25 mouse cellular contexts compared by ENCODE assay signal in the genomic region with DNA sequence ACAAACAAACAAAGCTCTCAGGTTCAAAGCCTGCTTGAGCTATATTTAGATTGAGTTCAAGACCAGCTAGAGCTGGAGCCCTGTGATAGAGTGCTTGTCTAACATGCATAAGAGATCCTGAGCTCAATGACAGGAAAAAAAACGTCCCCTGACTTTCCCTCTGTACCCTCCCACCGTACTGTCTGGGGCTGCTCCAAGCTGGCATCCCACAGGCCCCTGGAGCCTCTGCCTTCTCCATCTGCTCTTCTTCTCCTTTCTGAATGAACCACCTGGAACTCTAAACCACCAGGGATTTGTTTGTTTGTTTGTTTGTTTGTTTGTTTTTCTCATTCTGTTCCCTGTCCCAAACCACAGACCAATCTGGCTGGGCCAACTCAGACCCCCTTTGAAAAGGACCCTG. TPM values are rescaled to one million over a fixed set of nuclear protein-coding genes. Genes with fewer than 3 reads are reported as not detected.
"Had no signal": no experiment of that assay in that cellular context is flagged by ENCODE, and none has a peak within 500 bp of the region (broad histone marks: within the 10 kb centered on the region; RNA-seq: fewer than 3 reads in every experiment).

No protein-coding gene starts in this region.

- H3K9me3 ChIP-seq: embryonic facial prominence, embryonic 10.5 days; embryonic facial prominence, embryonic 12.5 days; embryonic facial prominence, embryonic 13.5 days; embryonic facial prominence, embryonic 15.5 days; forebrain, embryonic 10.5 days; forebrain, embryonic 12.5 days; forebrain, embryonic 13.5 days; forebrain, embryonic 15.5 days had no signal

- H3K27me3 ChIP-seq: embryonic facial prominence, embryonic 12.5 days; embryonic facial prominence, embryonic 13.5 days; embryonic facial prominence, embryonic 15.5 days; forebrain, embryonic 13.5 days; forebrain, embryonic 15.5 days had no signal

- DNase-seq: cerebellum, adult 8-10 months; cerebellum, adult 9-10 months; cerebellum, adult 9-11 months; cerebellum, postnatal 36 days; embryo, embryonic 11 days; forebrain, postnatal 0 days; gastrocnemius, adult 2 months; gastrocnemius, postnatal 10 days; gastrocnemius, postnatal 14 days; gastrocnemius, postnatal 25 days; gastrocnemius, postnatal 36 days; heart, adult 11 months; heart, adult 18-20 months; heart, adult 2 months had no signal

- H3K4me3 ChIP-seq: embryonic facial prominence, embryonic 10.5 days; embryonic facial prominence, embryonic 12.5 days; embryonic facial prominence, embryonic 13.5 days; embryonic facial prominence, embryonic 15.5 days; erythroblast, embryonic 14.5 days; forebrain, embryonic 10.5 days; forebrain, embryonic 12.5 days; forebrain, embryonic 13.5 days; forebrain, embryonic 15.5 days; gastrocnemius, adult 2 months; heart, adult 2 months had no signal

- H3K27ac ChIP-seq: embryonic facial prominence, embryonic 10.5 days; embryonic facial prominence, embryonic 12.5 days; embryonic facial prominence, embryonic 13.5 days; embryonic facial prominence, embryonic 15.5 days; forebrain, embryonic 10.5 days; forebrain, embryonic 12.5 days; forebrain, embryonic 13.5 days; forebrain, embryonic 15.5 days; gastrocnemius, adult 2 months; heart, adult 2 months had no signal

- H3K36me3 ChIP-seq: embryonic facial prominence, embryonic 10.5 days; embryonic facial prominence, embryonic 12.5 days; embryonic facial prominence, embryonic 13.5 days; embryonic facial prominence, embryonic 15.5 days; forebrain, embryonic 10.5 days; forebrain, embryonic 12.5 days; forebrain, embryonic 15.5 days had no signal

- H3K9ac ChIP-seq: embryonic facial prominence, embryonic 12.5 days; embryonic facial prominence, embryonic 13.5 days; embryonic facial prominence, embryonic 15.5 days; forebrain, embryonic 12.5 days; forebrain, embryonic 13.5 days; forebrain, embryonic 15.5 days; forebrain, postnatal 0 days had no signal

- H3K4me2 ChIP-seq: embryonic facial prominence, embryonic 12.5 days; embryonic facial prominence, embryonic 13.5 days; embryonic facial prominence, embryonic 15.5 days; forebrain, embryonic 12.5 days; forebrain, embryonic 13.5 days; forebrain, embryonic 15.5 days had no signal

- ATAC-seq: forebrain, embryonic 13.5 days; forebrain, embryonic 14.5 days; forebrain, embryonic 15.5 days; forebrain, embryonic 16.5 days; forebrain, postnatal 0 days had no signal

RNA-seq across cellular contexts. Expression of gene Efhd1, which starts 11.9 kb away (rescaled TPM):
- polyA plus RNA-seq: erythroblast, embryonic 14.5 days had no signal
